Mouse (Mus musculus) spleen, adult 2 months (tissue): ENCODE results near the gene Retreg1.

Source experiments
- CTCF ChIP-seq: fragments of 200-500 bp; IDR thresholded peaks from 2 replicates; pipeline ENCODE4 v1.5.1; 2011; ENCODE audit warnings: mild to moderate bottlenecking, inconsistent platforms; ENCODE audit not compliant: insufficient read depth, insufficient read length, insufficient replicate concordance; ENCODE audit errors: extremely low read depth
- POLR2A ChIP-seq: fragments of 200-500 bp; IDR thresholded peaks from 2 replicates; pipeline ENCODE4 v1.6.1; 2011; ENCODE audit warnings: low read depth, low read length, inconsistent platforms

GRCm38 (mm10) chr15:25932937-25933684 is 90.1 kb downstream of the Retreg1 start:
- no peak for TF ChIP-seq CTCF
- no peak for TF ChIP-seq POLR2A
